Mouse (Mus musculus) gastrocnemius, adult 8-10 months (tissue): ENCODE data around the gene Gm12258. TPM values are rescaled to one million over a fixed set of nuclear protein-coding genes. Genes with fewer than 3 reads are reported as not detected.
"Not testable (repeated sequence)": the region's sequence is repeated elsewhere in the genome, so short reads cannot be mapped to it uniquely, and the experiment has no call there.

Experiments used
- DNase-seq, 2 experiments: peaks; one replicate each; pipeline ENCODE4 v3.0.0; 2022; ENCODE audit warnings: low spot score in 2 of 2
- total RNA-seq, 4 experiments: library from RNA; stranded (reverse); gene quantifications; 2 replicates each; pipeline ENCODE4 v1.2.4; 2022

Gene Gm12258
- total RNA-seq: under 1 TPM; 0.22 to 0.54 (median 0.36) TPM

DNA sequence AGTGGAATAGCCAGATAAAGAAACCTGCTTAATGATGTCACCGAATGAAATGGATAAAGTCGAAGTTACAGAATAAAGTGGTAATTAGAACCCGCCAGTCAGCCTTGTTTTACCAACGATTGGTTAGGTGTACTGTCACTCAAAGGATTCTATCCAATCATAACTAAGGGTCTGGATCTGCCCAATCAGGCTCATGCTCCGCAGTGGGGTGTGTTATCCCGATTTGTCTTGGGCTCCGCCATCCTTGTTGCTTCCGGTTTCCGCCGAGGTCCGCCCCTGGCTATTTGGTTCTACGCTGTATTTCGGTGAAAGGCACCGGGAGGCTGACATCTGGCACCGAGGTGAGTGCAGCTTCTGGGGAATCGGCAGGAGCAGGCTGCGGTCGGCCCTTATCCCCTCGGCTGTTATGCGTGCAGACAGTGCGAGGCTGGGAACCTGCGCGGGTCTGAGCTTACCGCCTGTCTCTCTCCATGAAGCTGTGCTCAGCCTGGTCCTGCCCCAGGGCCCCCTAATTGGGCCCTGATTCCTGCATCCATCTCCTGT, at the start of gene Gm12258:
TSS of gene Gm12258 (plus strand) at position 240 of the 543 bp plus-strand sequence.
- DNase-seq: peak; percentile 70 to 76

DNA sequence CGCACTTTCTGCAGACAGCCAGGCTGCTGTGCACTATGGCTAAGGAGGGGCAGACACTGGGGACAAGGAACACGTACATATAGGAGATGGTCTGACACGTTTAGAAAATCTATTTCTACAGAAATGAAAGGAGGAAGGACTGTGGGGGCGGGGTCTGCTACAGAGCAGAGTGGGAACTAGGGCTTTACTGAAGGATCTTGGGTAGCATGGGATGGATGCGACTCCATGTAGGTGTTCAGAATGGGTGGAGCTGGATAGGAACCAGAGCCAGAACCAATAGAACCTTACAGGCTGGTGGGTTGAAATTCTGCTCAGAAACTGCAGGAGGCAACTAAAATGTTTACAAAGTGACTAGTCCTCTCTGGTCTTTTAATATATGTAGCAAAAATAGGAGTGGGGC, 47.2 kb upstream of the Gm12258 start:
- DNase-seq: no peak

DNA sequence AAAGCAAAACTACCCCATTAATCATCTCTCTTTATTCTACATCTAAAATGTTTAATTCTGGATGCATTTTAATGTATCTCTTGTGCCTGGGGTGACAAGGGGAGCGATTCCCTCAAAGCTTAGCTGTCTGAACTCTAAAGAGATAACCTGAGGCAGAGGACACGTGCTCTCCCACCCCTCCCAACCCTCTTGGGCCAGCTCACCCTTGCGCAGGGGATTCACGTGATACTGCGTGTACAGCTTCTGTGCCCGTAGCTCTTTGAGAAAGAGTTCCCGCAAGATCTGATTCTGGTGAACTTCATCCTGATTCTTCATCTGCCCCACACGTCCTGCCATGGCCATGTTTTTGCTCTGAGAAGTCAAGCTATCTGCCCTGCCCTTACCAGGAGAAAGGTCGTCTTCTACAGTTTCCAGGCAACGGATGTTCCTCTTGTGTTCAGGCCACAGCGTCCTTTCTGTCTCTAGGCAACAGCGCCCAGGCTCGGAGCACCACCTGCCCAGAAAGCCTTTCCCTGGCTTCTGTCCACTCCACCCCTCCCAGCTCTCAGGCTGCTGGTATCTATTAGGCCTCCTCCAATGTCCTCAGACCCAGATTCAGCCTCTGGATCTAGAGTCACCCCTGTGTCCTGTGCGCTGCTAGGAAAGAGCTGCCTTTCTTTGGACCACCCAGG, 45.3 kb upstream of the Gm12258 start, which contains the start of gene Fam183b:
TSS of gene Fam183b (minus strand) at position 403 of the 671 bp plus-strand sequence.
- no peak for DNase-seq

DNA sequence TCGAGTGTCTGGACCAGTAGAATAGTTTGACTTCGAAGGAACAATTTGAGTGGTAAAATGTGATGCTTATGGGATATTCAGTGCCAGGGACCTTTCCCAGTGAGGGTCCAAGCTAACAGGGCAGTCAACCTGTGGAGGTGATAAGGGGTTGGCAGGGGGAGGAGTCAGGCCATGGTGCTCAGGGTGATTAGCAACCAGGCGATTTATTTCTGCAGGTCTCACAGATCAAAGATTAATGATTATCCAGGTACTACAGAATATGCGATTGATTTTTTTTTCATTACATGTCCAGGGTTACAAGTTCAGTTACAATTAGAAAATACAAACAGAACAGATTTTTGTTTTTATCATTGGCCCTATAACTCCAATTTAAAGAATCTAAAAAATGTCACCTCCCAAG, 43.1 kb upstream of the Gm12258 start:
- no peak for DNase-seq

DNA sequence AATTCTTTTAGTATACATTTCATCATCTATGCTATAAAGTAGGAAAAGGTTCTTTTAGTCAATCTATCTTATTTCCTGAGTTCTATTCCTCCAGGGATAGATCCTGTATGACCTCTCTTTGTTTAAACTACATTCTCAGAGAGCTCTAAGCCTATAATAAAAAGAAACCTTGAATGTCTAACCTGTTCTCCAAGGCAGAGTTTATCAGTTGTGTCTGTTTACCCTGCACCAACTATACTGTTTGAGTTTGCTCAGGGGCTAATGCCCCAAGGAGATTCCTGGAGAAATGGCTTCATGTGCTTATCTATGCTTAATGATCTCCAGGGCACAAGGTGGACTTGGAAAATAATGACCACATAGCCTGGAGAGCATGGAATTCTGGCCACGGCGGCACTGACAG, 42.6 kb upstream of the Gm12258 start:
- DNase-seq: no peak

DNA sequence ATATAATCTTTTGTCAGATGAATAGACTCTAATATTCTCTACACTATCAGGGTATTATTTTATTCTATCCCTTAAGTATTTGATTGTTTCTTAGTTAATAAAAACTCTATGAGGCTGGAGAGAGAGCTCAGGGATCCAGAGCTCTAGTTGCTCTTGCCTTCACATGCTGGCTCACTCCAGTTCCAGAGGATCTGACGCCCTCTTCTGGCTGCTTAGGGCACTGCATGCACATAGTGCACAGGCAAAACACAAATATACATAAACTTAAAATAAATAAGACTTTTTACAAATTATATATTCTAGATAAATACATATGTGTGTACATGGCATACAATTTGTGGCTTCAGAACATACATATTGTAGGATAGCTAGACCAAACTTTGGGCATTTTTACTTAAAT, 35.0 kb upstream of the Gm12258 start:
- no peak for DNase-seq

DNA sequence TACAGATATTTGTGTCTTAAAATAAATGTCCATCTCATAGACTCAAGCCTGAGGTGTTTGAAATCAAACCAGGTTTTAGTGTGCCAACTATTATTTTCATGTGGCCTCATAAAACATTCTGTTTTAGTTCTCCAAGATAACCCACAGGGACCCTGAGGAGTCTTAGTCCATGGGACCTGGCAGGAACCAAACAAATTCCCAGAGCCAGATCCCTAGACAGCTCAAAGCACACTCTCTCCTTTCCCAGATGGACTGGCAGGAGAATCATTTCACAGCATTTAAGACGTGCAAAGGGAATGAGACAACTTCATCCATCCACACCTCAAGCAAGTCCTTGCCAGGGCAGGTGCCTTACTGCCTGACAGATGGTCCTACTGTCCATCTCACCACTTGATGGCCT, 32.3 kb upstream of the Gm12258 start, which contains the start of gene Olfr313:
TSS of gene Olfr313 (plus strand) at position 301 of the 400 bp plus-strand sequence.
- not testable (repeated sequence) for DNase-seq

DNA sequence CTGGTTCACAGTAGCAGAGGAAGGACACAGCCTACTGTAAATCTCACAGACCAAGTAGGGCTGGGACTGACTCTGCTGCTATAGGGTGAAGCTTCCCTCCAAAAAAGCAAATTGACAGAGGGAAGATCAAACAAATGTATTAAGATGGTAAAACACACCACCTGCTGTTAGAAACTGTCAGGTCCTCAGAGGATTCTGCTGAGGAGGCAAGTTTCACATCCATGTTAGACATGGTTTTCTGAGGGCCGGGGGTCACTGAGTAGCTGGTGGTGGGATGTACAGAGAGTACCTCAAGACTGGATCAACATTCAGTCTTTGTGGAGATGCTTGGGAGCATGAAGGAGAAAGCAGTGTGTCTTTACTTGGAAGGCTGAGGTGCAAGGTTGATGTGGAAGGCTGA, 31.3 kb upstream of the Gm12258 start:
- DNase-seq: no peak

DNA sequence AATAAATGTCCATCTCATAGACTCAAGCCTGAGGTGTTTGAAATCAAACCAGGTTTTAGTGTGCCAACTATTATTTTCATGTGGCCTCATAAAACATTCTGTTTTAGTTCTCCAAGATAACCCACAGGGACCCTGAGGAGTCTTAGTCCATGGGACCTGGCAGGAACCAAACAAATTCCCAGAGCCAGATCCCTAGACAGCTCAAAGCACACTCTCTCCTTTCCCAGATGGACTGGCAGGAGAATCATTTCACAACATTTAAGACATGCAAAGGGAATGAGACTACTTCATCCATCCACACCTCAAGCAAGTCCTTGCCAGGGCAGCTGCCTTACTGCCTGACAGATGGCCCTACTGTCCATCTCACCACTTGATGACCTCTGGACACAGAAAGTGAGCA, 18.0 kb upstream of the Gm12258 start, which contains the start of gene Olfr312:
TSS of gene Olfr312 (plus strand) at position 301 of the 400 bp plus-strand sequence.
- not testable (repeated sequence) for DNase-seq

DNA sequence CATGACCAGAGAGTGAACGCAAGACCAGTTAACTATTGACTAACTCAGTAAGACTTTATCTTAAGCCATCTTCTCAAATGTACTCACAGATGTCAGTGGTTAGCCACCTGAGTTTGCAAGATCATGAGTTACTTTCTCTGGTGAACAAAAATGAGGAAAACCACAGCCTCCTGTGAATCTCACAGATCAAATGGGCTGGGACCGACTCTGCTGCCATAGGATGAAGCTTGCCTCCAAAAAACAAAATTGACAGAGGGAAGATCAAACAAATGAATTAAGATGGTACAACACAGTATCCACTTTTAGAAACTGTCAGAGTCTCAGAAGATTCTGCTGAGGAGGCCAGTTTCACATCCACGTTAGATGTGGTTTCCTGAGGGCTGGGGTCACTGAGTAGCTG, 17.2 kb upstream of the Gm12258 start:
- no peak for DNase-seq

DNA sequence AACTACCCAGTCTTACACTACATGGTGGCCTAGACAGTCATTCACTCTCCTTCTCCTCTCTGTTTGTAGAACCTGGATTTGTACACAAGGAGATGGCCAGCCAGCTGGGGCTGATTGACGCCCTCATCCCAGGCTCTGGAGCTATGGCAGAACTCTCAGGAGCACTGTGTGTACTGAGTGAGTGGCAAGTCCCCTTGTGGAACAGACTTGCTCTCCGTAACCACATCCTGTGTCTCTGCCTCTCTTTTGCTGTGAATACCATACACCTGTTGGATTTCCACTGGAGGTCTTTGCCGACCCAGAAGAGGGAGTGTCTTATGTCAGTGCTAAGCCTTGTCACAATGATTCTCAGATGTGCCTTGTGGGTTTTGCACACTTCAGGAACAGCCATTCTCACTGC, 14.4 kb upstream of the Gm12258 start:
- DNase-seq: not testable (repeated sequence)

DNA sequence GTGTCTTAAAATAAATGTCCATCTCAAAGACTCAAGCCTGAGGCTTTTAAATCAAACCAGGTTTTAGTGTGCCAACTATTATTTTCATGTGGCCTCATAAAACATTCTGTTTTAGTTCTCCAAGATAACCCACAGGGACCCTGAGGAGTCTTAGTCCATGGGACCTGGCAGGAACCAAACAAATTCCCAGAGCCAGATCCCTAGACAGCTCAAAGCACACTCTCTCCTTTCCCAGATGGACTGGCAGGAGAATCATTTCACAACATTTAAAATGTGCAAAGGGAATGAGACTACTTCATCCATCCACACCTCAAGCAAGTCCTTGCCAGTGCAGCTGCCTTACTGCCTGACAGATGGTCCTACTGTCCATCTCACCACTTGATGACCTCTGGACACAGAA, 8.0 kb upstream of the Gm12258 start, which contains the start of gene Olfr311:
TSS of gene Olfr311 (plus strand) at position 301 of the 400 bp plus-strand sequence.
- not testable (repeated sequence) for DNase-seq

DNA sequence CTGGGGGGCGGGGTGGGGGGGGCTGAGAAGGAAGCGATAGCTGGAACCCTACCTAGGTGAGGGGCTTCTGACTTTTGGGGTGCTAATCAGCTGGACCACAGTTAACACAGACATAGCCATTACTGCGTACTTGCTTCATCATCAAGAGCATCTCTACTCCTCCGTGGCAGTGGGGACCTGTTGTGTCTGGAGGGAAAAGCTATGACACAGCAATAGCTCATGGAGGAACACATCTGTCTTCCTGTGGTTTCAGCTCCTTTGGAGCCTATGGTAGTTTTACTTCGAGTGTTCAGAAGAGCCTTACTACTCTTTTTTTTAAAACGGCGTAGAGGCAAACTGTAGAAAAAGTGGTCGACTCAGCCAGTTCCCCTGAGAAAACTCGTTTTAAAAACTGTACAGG, 678 bp downstream of the Gm12258 start:
- DNase-seq: no peak

DNA sequence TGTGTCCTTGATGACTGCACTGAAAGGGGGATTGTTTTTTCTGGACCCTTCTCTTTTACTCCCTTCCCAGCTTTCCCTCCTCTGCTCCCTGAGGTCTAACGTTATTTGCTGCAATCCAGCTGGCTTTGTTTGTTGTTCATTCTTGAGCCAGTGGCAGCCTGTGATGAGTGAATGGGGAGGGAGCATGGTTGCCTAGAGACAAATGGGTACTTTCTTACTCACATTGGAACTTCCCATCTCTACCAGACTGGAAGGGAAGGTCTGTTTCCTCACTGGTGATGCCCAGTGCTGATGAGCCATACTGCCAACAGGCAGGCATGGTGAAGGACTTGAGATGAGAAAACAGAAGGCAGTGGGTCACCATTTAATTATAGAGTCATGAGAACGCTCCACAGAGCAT, 2.8 kb downstream of the Gm12258 start:
- DNase-seq: no peak

DNA sequence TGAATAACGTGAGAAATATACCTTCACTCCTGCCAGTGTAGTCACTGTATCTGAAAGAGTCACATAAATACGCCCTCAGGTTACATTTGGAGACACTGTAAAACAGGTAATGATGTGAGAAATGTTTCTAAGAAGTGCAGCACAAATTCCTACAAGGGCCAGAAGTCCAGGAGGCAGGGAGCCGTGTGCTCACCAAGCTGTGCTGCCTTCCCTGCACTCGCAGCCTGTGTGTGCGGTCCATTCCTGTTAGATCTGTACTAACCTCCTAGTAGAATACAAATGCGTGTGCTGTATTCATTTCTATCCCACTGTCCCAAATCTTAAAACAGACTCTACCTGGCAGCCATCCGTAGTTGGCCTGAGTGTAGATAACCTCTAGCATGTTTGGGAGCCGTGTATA, 13.8 kb downstream of the Gm12258 start:
- DNase-seq: no peak

DNA sequence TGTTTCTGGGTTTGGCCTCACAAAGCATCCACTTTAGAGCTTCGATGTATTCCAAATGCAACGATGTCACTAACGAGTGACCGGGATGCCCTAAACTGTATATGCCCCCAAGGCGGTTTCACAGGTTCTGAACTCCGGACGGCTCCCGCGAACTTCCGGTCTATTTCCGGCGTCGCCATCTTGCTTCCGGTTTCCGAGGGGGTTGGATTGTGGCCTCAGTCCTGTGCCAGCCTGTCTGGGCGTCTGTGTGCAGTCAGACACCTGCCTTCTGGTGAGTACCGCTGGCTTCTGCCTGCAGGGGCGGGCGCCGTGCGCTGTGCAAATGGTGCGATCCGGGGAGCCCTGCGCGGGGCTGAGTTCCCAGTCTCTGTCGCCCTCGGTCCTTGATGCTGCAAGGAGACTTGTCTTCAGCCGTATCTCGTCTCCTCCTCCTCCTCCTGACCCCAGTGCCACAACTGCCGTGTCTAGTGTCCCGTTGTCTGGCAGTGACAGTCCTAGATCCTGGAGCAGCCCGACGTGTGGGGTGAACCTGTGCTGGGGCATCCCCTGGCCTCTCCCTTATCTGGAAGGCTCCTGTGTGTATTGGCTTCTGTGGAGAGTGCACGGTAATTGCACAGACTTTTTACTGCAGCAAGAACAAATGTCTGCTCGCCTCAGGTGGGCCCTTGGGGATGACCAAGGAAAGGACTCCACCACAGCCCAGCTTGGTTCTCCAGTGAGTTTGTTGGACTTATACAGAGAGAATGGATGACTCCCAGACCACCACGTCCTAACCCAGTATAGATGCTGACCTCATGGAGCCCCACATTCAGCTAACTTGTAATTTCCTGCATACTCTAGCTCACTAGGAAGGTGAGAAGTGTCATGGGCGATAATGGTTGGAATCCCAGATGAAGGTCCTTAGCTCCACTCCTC, 20.3 kb downstream of the Gm12258 start, which contains the start of gene 2810021J22Rik:
TSS of gene 2810021J22Rik (plus strand) at position 178 of the 915 bp plus-strand sequence.
- peak; percentile 50 to 51 for DNase-seq

DNA sequence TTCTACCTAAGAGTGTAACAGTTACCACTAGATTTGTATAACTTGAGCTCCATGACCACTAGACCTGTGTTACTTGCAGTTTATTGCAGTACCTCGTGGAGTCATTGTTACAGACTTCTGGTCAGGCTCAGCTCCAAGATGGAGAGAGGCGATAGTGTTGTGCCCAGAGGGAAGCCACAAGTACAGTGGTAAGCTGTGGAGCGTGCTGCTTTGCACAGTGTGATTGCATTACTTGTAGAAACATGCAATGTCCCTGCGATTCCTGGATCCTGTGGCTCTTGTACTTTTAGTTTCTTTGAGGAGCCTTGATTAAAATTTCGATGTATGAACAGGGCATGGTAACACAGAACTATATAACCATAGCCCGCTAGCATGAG, 21.0 kb downstream of the Gm12258 start:
- no peak for DNase-seq

DNA sequence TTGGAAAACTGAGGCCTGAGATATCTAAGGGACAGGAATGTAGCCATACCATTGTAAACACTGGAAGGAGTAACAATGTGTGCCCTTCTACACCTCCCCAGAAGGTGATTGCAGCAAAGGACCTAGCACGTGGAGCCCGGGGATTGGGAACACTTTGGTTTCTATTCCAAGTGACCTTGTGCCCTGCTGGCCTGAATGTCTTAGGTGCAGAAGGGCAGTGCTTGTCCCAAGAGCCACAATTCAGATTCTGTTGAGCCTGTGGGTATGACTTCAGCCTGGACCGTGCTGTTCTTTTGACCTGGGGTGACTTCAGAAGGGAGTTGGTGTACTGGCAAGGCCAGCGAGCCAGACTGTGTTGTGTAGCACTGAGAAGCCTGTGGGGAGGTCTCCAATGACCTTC, 24.0 kb downstream of the Gm12258 start:
- no peak for DNase-seq

DNA sequence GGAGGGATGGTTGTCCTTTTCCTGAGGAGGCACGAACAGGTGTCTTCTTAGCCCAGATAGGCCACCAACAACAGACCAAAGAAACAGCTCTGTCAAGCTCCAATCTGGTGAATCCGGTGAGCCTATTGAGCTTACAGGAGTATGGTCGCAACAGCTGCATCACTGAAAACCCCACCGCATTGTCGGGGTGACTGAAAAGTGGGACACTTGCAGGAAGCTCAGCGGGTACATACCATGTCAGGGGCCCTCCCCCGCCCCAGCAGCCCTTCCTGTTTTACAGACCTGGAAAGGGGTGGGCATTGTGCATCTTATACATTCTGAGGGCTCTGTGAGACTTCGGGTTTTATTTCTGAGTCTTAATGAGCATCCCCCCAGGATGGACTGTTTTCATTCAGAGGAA, 36.8 kb downstream of the Gm12258 start:
- DNase-seq: no peak

DNA sequence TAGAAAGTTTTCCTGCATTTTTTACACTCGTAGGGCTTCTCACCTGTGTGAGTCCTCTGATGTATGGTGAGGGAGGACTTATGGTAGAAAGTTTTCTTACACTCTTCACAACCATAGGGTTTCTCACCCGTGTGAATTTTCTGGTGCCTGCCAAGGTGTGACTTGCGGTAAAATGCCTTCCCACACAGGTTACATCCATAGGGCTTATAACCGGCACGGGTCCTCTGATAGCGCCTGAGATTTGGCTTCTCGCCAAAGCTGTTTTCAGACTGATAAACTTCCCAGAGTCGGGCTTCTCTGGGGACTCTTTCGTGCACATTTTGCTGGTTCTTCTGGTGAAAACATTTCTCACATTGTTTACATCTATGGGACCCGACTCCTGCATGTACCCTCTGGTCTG, 43.6 kb downstream of the Gm12258 start:
- no peak for DNase-seq

DNA sequence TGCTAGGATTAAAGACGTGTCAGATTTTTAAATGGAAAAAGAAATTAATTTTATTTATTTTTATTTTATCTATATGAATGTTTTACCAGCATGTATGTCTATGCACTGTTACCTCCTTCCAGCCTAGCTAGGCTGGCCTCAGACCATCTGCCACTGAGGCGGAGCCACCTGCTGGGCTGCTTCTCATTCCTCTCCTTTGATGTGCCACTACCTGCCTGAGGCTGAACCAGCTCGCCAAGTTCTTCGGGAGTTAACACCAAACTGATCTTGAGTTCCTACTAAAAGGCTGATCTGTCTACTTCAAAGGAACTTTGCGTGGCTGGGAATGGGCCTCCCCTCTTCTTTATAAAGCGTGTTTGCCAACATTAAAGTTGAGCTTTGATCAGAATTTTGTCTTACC, 47.5 kb downstream of the Gm12258 start:
- no peak for DNase-seq

DNA sequence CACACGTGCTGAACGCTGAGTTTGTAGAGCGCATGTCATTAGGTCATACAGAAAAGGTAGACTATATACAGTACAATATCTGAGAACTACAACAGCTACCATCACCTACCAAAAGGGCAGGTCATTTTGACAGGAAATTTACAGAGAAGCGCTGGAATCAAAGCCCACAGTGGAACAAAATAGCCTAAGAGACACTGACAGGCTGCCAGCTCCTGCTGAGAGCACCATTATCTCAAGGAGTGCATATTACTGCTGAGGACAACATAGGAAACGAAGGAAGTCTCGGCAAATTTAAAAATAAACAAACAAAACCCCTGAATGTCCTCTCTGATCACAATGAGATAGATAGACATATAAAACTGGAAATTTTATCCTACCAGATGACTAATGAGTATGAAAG, 50.5 kb downstream of the Gm12258 start:
- no peak for DNase-seq
